Mouse (Mus musculus) G1E (cell line): ENCODE results near the gene Naglu. TPM values are rescaled to one million over a fixed set of nuclear protein-coding genes. Genes with fewer than 3 reads are reported as not detected.

Experiments
- ATAC-seq: 2 replicates; pipeline ENCODE4 v1.8.0; 2016; ENCODE audit warnings: mild to moderate bottlenecking; ENCODE audit not compliant: insufficient number of reproducible peaks, poor library complexity, low FRiP score, severe bottlenecking; ENCODE audit errors: extremely low read depth
- DNase-seq: peaks from one replicate; pipeline ENCODE4 v3.0.0; 2012; ENCODE audit warnings: low spot score
- H3K27me3 ChIP-seq: 2 replicates; pipeline ENCODE4 v1.6.1; 2012; ENCODE audit warnings: mild to moderate bottlenecking, low read length, inconsistent platforms; ENCODE audit not compliant: insufficient read depth
- H3K36me3 ChIP-seq: replicated peaks from 2 replicates; pipeline ENCODE3; 2012; ENCODE audit warnings: mild to moderate bottlenecking, inconsistent platforms
- H3K4me1 ChIP-seq: 2 replicates; pipeline ENCODE4 v1.6.1; 2012; ENCODE audit warnings: low read depth, low read length, inconsistent platforms, mixed read lengths; ENCODE audit not compliant: insufficient read depth
- H3K4me3 ChIP-seq: 2 replicates; pipeline ENCODE4 v1.5.1; 2012; ENCODE audit warnings: low read depth, mild to moderate bottlenecking, inconsistent platforms, low read length, moderate library complexity, mixed read lengths
- H3K9me3 ChIP-seq: replicated peaks from 2 replicates; pipeline ENCODE4 v1.6.1; 2012; ENCODE audit warnings: inconsistent platforms
- CTCF ChIP-seq: IDR thresholded peaks from 2 replicates; pipeline ENCODE4 v1.5.1; 2012; ENCODE audit warnings: low read depth, low read length, inconsistent platforms, mixed read lengths
- GATA1 ChIP-seq: IDR thresholded peaks from 2 replicates; pipeline ENCODE4 v1.6.1; 2012; ENCODE audit warnings: borderline replicate concordance, low read length, inconsistent platforms, mixed read lengths
- GATA2 ChIP-seq: IDR thresholded peaks from 2 replicates; pipeline ENCODE4 v1.6.1; 2012; ENCODE audit warnings: low read depth, low read length, inconsistent platforms, borderline replicate concordance
- POLR2AphosphoS5 ChIP-seq: IDR thresholded peaks from 2 replicates; pipeline ENCODE4 v1.6.1; 2012; ENCODE audit warnings: low read depth, low read length, inconsistent platforms; ENCODE audit not compliant: insufficient replicate concordance
- TAL1 ChIP-seq: conservative IDR thresholded peaks from 2 replicates; pipeline ENCODE4 v1.6.1; 2012; ENCODE audit warnings: low read depth, low read length, inconsistent platforms, mixed read lengths
- polyA plus RNA-seq: library from polyadenylated mRNA; stranded (reverse); fragments of >175 nt; gene quantifications from 2 replicates; pipeline ENCODE4 v1.2.3, GENCODE M21; 2012
- total RNA-seq, 2 experiments: library from RNA; stranded (forward) in 1 of 2; stranded (reverse) in 1 of 2; fragments of 200-1000 nt in 1 of 2; fragments of >200 nt in 1 of 2; fragmentation: Nextera tagmentation in 1 of 2; gene quantifications; 2 replicates each; pipeline ENCODE4 v1.2.3; 2014 to 2017

The Naglu gene
- total and polyA plus RNA-seq, 3 experiments: 6.3 to 14.2 (median 6.4) TPM

DNA sequence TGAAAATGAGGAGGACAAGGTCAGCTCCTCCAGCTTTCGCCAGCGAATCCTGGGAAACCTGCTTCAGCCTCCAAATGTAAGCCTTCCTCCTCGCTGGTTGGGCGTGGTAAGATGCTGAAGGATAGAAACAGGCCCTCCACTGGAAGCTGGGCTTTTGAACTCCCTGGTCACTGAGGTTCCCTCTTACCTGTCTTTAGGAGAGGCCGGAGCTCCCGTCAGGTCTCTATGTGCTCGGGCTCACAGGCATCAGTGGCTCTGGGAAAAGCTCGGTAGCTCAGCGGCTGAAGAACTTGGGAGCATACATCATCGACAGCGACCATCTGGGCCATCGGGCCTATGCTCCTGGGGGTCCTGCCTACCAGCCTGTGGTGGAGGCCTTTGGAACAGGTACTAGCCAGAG lies 15.0 kb downstream of the Naglu start:
- DNase-seq (no peak), ATAC-seq (no peak)
- Histone ChIP-seq H3K27me3 (peaks cover 2% of the 10 kb centered on the region), H3K36me3 (peaks cover 58% of the 10 kb centered on the region), H3K4me3 (no peak overlapping the region), H3K4me1 (peaks cover 83% of the 10 kb centered on the region), H3K9me3 (no peaks in the 10 kb centered on the region)
- TF ChIP-seq GATA1: no peak
- TF ChIP-seq TAL1: no peak
- no peak for TF ChIP-seq POLR2AphosphoS5
- TF ChIP-seq CTCF: no peak
- no peak for TF ChIP-seq GATA2

DNA sequence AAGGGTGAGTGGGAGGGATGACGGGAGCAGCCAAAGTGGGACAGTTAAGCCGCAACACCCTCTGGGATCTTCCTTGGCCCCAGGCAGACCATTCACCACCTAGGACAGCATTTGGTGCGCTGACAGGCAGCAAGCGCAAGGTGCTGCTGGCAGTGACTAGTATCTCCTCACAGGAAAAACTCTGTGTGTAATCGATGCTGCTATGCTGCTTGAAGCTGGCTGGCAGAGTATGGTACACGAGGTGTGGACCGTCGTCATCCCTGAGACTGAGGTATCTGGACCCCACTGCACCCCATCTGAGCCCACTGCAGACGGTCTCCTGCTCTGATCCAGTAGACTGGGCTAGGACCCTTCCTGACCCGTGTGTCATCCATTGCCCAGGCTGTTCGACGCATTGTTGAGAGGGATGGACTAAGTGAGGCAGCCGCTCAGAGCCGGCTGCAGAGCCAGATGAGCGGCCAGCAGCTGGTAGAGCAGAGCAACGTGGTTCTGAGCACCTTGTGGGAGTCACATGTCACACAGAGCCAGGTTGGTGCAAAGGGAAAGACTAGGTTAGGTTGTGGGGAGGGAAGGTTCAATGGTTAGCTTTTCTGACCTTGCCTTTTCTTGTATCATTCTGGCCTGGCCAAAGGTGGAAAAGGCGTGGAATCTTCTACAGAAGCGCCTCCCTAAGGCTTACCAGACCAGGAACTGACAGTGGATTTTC lies 16.0 kb downstream of the Naglu start:
- no peak for DNase-seq
- TF ChIP-seq GATA1 (no peak), CTCF (no peak), TAL1 (no peak), GATA2 (no peak), POLR2AphosphoS5 (no peak)
- peaks cover 81% of the 10 kb centered on the region for H3K4me1 ChIP-seq
- no peak for ATAC-seq
- no peaks in the 10 kb centered on the region for H3K27me3 ChIP-seq
- H3K4me3 ChIP-seq: peak overlapping the region; percentile 2; the same call in 1 of the 2 replicates
- H3K36me3 ChIP-seq: peaks cover 68% of the 10 kb centered on the region
- no peaks in the 10 kb centered on the region for H3K9me3 ChIP-seq

DNA sequence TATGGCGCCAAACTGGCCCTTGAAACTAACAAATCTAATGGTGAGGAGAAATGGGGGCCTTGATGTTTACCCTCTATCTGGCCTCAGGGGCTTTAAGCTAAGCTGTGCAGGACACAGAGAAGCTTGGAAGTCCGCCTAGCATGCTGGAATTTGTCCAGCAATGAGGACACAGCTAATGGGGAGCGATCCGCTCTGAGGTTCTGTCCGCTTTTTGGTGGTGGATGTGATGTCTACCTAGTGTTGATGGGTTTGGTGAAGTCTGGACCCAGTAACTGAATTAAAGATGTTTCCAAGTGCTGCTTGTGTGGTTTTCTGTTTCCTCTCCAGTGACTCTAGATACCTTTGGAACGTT lies 16.5 kb downstream of the Naglu start:
- no peak for DNase-seq
- Histone ChIP-seq H3K36me3 (peaks cover 73% of the 10 kb centered on the region), H3K9me3 (no peaks in the 10 kb centered on the region), H3K4me3 (peak overlapping the region; percentile 80), H3K4me1 (peaks cover 80% of the 10 kb centered on the region), H3K27me3 (no peaks in the 10 kb centered on the region)
- no peak for ATAC-seq
- TF ChIP-seq POLR2AphosphoS5 (no peak), GATA2 (no peak), GATA1 (no peak), CTCF (no peak), TAL1 (no peak)

DNA sequence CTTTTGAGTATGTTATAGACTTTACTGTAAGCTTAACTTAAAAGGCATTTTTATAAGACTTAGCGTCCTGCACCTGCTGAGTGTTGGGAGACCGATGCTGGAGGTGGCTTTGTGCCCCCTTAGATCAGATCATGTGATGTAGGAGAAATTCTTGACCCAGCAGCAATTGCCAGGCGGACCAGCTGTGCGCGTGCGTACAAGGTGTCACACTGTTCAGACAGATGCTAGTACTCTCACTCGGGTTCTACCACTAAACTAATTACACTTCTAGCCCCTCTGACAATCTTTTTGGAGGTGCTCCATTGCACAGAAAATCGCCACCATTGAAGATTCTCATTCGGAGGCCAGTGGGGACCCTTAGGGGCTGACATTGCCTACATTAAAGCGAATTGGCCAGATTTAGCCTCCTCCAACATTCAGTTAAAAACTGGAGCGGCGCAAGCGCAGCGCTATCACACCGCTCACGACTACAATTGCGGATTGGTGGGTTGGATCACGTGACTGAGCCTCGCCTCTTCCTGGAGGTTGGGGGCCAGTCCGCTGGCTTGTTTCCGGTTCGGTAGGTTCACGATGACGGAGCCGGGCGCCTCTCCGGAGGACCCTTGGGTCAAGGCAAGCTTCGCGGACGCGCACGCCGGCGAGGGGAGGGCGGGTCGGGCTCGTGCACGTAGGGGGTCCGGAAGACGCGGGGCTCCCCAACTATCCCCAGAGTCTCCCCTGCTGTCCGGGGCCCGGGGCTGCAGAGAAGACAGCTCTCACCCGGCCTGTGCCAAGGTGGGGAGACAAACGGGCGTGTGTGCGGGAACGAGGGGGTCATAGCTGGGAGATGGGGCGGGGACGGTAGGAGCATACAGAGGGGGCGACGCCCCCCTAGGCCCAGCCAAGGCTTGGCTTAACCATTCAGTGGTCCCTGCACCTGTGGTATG lies 17.2 kb downstream of the Naglu start, which contains the start of gene Mlx:
Gene Mlx, plus strand, starts transcription at position 522 of the 926 bp plus-strand sequence.
- ATAC-seq (peak; percentile 71), DNase-seq (peak; percentile 93)
- peaks cover 80% of the 10 kb centered on the region for H3K36me3 ChIP-seq
- H3K9me3 ChIP-seq: no peaks in the 10 kb centered on the region
- peak within 1 kb of the TSS; percentile 80 for H3K4me3 ChIP-seq
- peaks cover 76% of the 10 kb centered on the region for H3K4me1 ChIP-seq
- no peaks in the 10 kb centered on the region for H3K27me3 ChIP-seq
- TF ChIP-seq POLR2AphosphoS5: no peak
- TF ChIP-seq GATA2: no peak

DNA sequence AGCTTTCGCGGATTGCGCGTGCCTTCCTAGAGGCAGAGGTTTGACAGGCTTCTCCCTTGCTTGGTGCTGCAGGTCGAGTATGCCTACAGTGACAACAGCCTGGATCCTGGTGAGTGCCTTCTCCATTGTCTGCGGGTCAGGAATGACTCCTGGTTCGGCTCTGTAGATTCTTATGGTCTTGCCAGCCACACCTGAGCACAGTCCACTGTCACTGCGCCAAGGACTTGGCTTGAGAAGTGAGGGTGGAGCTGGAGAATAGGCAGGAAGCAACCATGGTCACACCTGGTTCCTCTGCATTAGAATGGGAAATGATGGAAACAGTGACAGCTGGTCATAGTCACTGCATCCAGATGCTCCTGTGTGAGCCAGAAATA lies 17.9 kb downstream of the Naglu start:
- Histone ChIP-seq H3K27me3 (no peaks in the 10 kb centered on the region), H3K4me1 (peaks cover 78% of the 10 kb centered on the region), H3K36me3 (peaks cover 87% of the 10 kb centered on the region), H3K4me3 (peak overlapping the region; percentile 80), H3K9me3 (no peaks in the 10 kb centered on the region)
- no peak for DNase-seq
- ATAC-seq: no peak
- TF ChIP-seq POLR2AphosphoS5 (no peak), GATA1 (no peak)

DNA sequence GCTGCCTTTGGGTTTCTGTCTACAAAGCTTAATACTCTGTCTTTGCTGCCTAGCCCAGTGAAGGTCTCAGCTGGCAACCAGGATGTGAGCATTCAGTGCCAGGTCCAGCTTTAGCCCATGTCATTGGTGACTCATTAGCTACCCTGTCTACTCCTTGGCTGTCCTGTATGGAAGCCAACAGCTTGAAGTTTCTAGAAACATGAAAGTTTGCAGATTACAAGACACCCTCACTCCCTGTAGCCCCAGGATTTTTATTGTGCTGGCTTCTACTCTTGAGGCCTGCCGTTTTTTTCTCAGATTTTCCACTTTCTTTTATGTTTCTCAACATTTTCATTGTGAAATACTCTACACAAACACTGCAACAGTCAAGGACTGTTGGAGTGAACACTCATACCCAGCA lies 20.1 kb downstream of the Naglu start:
- no peak for DNase-seq
- TF ChIP-seq TAL1: no peak
- TF ChIP-seq CTCF: no peak
- TF ChIP-seq GATA1: no peak
- TF ChIP-seq GATA2: no peak
- TF ChIP-seq POLR2AphosphoS5: no peak
- Histone ChIP-seq H3K36me3 (peaks cover 86% of the 10 kb centered on the region), H3K27me3 (no peaks in the 10 kb centered on the region), H3K9me3 (no peaks in the 10 kb centered on the region), H3K4me1 (peaks cover 75% of the 10 kb centered on the region), H3K4me3 (no peak overlapping the region)
- no peak for ATAC-seq
